Mouse (Mus musculus): ENCODE results near the gene Dhx38. TPM values are rescaled to one million over a fixed set of nuclear protein-coding genes. Genes with fewer than 3 reads are reported as not detected.

Gene Dhx38
- polyA plus RNA-seq, 1 experiment from 2014 or later, result 17.2 TPM

DNA sequence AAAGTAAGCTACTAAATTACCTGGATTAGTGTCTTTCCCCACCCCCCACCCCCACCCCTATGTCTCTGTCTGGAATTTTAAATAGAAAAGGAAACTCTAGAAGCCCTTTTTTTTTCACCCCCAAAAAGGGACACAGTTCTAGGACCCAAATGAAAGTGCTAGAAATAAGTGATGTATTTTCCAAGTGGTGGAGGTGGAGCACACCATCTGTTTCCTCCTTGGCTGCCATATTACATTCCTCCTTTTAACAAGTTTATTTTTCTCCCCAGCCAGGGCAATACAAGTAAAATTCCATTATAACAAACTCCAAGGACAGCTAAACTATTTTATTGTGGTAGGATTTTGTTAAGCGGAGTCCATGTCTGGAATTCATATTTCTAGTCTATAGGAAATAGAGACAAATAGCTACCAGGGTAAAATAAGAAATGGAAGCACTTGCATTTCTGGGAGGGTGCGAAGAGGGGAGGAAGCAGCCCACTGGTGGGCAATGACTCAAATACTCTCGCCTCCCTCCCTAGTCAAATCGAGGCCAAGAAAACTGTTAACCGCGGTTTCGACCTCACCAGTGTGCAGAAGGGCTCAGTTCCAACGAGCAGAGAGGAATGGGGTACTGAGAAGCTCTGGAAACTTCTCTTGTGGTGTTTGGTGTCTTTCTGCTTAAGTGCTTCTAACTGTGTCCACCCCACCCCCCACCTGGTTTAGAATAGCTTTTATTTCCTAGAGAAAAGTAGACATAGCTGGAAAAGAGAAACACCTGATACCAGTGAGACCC is 22.7 kb downstream of the Dhx38 start:
- H3K4me1 ChIP-seq (replicated peaks), result no peaks in the 10 kb centered on the region
- ATAC-seq (ENCODE audit: low FRiP score, low read depth), result no peak
- H3K9me3 ChIP-seq, result no peaks in the 10 kb centered on the region
- no peaks in the 10 kb centered on the region for H3K27me3 ChIP-seq
- 90% methylated on average over 8 of the region's 8 CpGs for WGBS
- H3K36me3 ChIP-seq, result peaks cover 16% of the 10 kb centered on the region
- H3K4me2 ChIP-seq, result no peak overlapping the region
- no peak overlapping the region for H3K4me3 ChIP-seq
- no peak overlapping the region for H3K27ac ChIP-seq (replicated peaks)
- H3K9ac ChIP-seq, result no peak overlapping the region

DNA sequence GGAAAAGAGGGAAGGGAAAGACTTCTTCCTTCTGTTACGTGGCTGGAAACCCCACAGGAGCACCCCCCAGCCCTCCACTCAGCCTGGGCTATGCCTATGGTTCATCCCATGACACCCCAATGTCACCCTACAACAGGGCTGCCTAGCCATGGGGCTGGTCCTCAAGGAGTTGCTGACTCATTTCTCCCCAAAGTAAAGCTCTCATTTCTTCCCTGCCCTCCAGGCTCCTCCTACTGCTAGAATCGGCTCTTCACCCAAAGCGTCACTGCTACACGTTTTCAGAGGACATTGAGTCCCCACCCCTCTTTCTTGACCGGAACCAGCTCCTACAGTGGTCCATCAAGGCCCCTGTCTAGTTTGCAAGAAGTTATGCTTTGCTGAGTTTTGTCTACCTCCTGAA is 23.5 kb downstream of the Dhx38 start:
- H3K4me2 ChIP-seq, result no peak overlapping the region
- no peak for ATAC-seq (ENCODE audit: low FRiP score, low read depth)
- H3K27ac ChIP-seq (replicated peaks), result no peak overlapping the region
- H3K4me1 ChIP-seq (replicated peaks), result no peaks in the 10 kb centered on the region
- peaks cover 9% of the 10 kb centered on the region for H3K36me3 ChIP-seq
- no peaks in the 10 kb centered on the region for H3K9me3 ChIP-seq
- H3K9ac ChIP-seq, result no peak overlapping the region
- no peaks in the 10 kb centered on the region for H3K27me3 ChIP-seq
- 75% methylated on average over 5 of the region's 5 CpGs for WGBS
- H3K4me3 ChIP-seq, result no peak overlapping the region

DNA sequence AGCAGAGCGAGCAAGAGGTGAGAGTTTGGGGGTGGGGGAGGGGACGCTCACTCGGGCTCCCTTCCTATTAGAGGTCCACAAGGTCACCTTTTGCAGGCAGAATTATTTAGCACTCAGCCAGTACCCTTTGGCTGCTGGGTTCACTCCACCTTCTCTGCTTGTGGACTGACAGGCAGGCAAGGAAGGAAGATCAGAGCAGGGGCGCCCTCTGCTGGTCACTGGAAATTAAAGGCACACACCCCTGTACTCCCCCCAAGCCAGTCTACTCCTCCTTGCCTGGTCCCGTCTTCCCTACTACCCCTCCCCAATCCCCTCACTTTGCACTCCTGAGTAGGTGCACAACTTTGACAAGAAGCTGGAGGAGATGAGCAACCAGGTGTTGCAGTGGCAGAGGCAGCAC is 29.0 kb downstream of the Dhx38 start:
- Histone ChIP-seq H3K36me3 (no peaks in the 10 kb centered on the region), H3K4me1 (replicated peaks) (0 out of 2 replicates have a peak, but pooled peaks cover 2% of the 10 kb centered on the region), H3K9ac (no peak overlapping the region), H3K9me3 (no peaks in the 10 kb centered on the region), H3K4me2 (0 out of 2 replicates have a peak overlapping the region, but pooled peaks have one; percentile 19), H3K4me3 (no peak overlapping the region), H3K27me3 (no peaks in the 10 kb centered on the region), H3K27ac (replicated peaks) (peak overlapping the region; percentile 67; the same call in 1 of the 2 replicates)
- WGBS, result 6% methylated on average over 5 of the region's 5 CpGs
- peak; percentile 90 for ATAC-seq (ENCODE audit: low FRiP score, low read depth)

DNA sequence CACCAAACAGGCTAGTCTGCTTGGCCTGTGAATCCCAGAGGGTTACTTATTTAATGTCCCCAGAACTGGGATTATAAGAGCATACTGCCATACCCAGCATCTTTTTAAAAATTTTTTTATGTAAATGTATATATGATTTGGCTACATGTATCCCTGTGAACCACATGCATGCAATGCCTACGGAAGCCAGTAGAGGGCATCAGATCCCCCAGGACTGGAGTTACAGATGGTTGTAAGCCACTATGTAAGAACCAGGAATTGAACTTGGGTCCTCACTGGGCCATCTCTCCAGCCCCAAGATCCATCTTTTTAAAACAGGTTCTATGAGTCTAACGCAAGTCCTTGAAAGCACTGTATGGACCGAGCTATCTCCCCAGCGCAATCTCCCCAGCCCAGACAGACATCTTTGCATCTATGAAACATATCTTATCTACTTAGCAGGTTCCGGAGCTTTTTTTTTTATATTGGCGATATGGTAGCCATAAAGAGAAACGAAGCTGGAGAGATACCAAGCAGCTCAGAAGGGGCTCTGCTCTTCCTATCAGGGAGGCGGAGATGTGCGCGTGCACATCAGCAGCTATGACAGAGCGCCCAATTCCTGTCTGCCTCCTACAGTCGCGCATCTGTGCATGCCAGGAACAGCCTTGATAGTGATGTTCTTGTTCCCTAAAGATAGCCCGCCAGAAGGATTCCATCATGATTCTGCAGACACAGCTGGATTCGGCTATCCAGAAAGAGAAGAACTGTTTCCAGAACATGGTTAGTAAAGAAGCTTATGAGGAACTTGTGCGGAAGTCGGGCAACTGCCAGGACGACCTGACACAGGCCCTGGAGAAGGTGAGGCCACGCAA is 30.3 kb downstream of the Dhx38 start:
- Histone ChIP-seq H3K4me2 (no peak overlapping the region), H3K27ac (replicated peaks) (no peak overlapping the region), H3K9ac (no peak overlapping the region), H3K27me3 (no peaks in the 10 kb centered on the region), H3K9me3 (no peaks in the 10 kb centered on the region), H3K4me1 (replicated peaks) (0 out of 2 replicates have a peak, but pooled peaks cover 2% of the 10 kb centered on the region), H3K36me3 (no peaks in the 10 kb centered on the region), H3K4me3 (no peak overlapping the region)
- 90% methylated on average over 19 of the region's 19 CpGs for WGBS
- no peak for ATAC-seq (ENCODE audit: low FRiP score, low read depth)

DNA sequence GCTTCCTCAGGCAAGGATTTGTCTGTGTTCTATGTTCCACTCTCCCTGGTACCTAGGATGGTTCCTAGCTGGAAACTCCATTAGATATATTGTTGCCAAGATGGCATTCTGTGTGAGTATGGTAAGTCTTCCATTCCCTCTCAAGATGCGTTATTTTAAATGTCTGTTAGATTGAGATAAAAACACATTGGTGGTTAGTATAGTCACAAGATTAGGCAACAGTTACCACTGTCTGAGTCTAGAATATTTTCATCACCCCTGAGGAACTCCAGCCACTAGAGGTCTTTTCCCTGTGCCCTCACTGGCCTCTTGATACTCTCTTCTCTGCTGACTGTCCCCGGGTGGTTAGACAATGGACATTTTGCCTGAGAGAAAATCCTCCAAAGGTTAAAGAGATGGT is 41.7 kb downstream of the Dhx38 start:
- H3K27ac ChIP-seq (replicated peaks), result no peak overlapping the region
- no peak overlapping the region for H3K4me3 ChIP-seq
- H3K4me2 ChIP-seq, result no peak overlapping the region
- H3K36me3 ChIP-seq, result no peaks in the 10 kb centered on the region
- no peak for ATAC-seq (ENCODE audit: low FRiP score, low read depth)
- 82% methylated on average over 2 of the region's 2 CpGs for WGBS
- no peaks in the 10 kb centered on the region for H3K27me3 ChIP-seq
- H3K9me3 ChIP-seq, result no peaks in the 10 kb centered on the region
- no peaks in the 10 kb centered on the region for H3K4me1 ChIP-seq (replicated peaks)
- no peak overlapping the region for H3K9ac ChIP-seq

DNA sequence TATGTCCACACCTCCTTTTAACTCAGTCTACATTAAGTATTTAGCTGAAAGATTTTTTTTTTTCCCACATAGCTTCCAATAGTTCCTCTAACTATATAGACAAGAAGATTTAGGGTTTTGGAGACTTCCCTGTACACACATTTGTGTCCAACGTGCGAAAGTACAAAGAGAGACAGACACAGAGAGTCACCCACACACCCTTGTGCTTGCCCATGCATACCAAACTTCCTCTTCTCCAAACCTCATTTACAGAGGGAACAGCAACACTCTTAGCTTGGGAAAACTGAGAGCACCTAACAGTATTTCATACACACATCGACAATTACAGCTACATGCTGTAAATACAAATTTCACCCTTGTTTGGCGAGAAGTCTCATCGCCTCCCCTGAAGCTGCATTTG is 60.1 kb downstream of the Dhx38 start:
- no peak overlapping the region for H3K27ac ChIP-seq (replicated peaks)
- no peak for ATAC-seq (ENCODE audit: low FRiP score, low read depth)
- H3K4me1 ChIP-seq (replicated peaks), result no peaks in the 10 kb centered on the region
- no peak overlapping the region for H3K4me2 ChIP-seq
- H3K9ac ChIP-seq, result no peak overlapping the region
- H3K9me3 ChIP-seq, result no peaks in the 10 kb centered on the region
- H3K36me3 ChIP-seq, result no peaks in the 10 kb centered on the region
- 91% methylated on average over 5 of the region's 5 CpGs for WGBS
- H3K4me3 ChIP-seq, result no peak overlapping the region
- H3K27me3 ChIP-seq, result no peaks in the 10 kb centered on the region

DNA sequence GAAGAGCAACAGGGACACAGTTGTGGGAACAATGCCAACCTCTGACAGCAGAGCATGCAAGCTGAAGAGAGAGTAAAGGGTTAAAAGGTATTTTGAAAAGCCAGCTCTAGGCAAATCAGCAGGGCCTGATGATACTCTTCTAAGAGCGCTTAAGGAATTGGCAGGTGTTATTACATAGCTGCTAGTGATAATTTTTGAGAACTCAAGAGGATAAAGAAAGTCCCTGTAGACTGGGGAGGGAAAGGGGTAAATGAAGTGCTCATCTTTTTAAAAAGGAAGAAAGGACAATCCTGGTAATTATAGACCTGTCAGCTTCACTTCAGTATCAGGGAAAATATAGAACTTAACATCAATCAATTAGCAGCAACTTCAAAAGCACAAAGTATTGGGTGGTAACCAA is 62.1 kb downstream of the Dhx38 start:
- H3K4me2 ChIP-seq, result no peak overlapping the region
- H3K4me1 ChIP-seq (replicated peaks), result no peaks in the 10 kb centered on the region
- ATAC-seq (ENCODE audit: low FRiP score, low read depth), result no peak
- no peaks in the 10 kb centered on the region for H3K27me3 ChIP-seq
- H3K36me3 ChIP-seq, result no peaks in the 10 kb centered on the region
- no peak overlapping the region for H3K4me3 ChIP-seq
- 72% methylated on average over 1 of the region's 1 CpGs for WGBS
- no peak overlapping the region for H3K9ac ChIP-seq
- no peak overlapping the region for H3K27ac ChIP-seq (replicated peaks)
- H3K9me3 ChIP-seq, result no peaks in the 10 kb centered on the region

DNA sequence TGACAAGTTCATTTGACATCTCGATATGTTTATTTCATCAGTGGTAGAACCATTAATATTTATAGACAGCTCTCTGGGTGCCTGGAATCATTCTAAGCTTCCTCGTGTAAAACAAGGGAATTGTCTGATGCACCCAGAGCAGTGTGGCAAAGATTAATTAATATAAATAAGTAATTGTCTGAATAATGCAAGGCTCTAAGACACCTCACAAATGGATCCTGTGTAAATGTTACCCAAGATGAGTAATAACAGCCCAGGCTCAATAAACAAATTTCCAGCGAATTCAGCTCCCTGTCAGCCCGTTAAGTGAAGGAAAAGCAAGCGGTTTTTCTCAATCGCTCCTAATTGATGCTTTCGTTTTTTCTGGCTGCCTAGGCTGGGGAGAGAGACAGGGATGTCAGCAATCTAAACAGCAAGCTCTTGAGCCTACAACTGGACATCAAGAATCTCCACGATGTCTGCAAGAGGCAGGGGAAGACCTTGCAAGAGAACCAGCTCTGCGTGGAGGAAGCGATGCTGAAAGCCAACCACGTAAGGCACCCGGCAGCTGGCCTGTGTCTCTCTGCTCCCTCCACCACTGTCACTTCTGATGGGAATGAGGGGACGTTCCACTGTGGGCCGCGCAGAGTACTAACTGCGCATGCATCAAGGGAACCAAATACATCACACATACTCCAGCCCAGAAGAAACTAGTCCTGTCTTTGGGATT is 66.5 kb downstream of the Dhx38 start:
- ATAC-seq (ENCODE audit: low FRiP score, low read depth), result no peak
- Histone ChIP-seq H3K27ac (replicated peaks) (no peak overlapping the region), H3K9ac (no peak overlapping the region), H3K4me1 (replicated peaks) (no peaks in the 10 kb centered on the region), H3K9me3 (no peaks in the 10 kb centered on the region), H3K4me3 (no peak overlapping the region), H3K36me3 (no peaks in the 10 kb centered on the region), H3K4me2 (no peak overlapping the region), H3K27me3 (no peaks in the 10 kb centered on the region)
- WGBS, result 76% methylated on average over 16 of the region's 16 CpGs

Other genes with a start within 250 kb of the Dhx38 start
- gene Pmfbp1, start 71.8 kb downstream of the Dhx38 start, polyA plus RNA-seq (2015; fragmentation: Nextera tagmentation; extraction: Ambion mirVana), result 2.1 TPM in 2 replicates
- gene Txnl4b, start within 50 bp of the Dhx38 start, polyA plus RNA-seq (2015; fragmentation: Nextera tagmentation; extraction: Ambion mirVana), result 28.7 and 30.2 TPM in 2 replicates
- 0.51 and 0.93 TPM in 2 replicates for gene Hp, start 13.3 kb upstream of the Dhx38 start, polyA plus RNA-seq (2015; fragmentation: Nextera tagmentation; extraction: Ambion mirVana)
- 30.5 and 31.1 TPM in 2 replicates for gene Dhodh, start 42.8 kb upstream of the Dhx38 start, polyA plus RNA-seq (2015; fragmentation: Nextera tagmentation; extraction: Ambion mirVana)
- 0.14 and 0.21 TPM in 2 replicates for gene Pkd1l3, start 48.7 kb upstream of the Dhx38 start, polyA plus RNA-seq (2015; fragmentation: Nextera tagmentation; extraction: Ambion mirVana)
- gene Ist1, start 127.4 kb upstream of the Dhx38 start, polyA plus RNA-seq (2015; fragmentation: Nextera tagmentation; extraction: Ambion mirVana), result 145 and 148 TPM in 2 replicates
- gene Zfp821, start 139.7 kb upstream of the Dhx38 start, polyA plus RNA-seq (2015; fragmentation: Nextera tagmentation; extraction: Ambion mirVana), result 69.5 and 71.3 TPM in 2 replicates
- gene Atxn1l, start 171.9 kb upstream of the Dhx38 start, polyA plus RNA-seq (2015; fragmentation: Nextera tagmentation; extraction: Ambion mirVana), result 3.8 and 4.1 TPM in 2 replicates
- gene Ap1g1, start 212.7 kb upstream of the Dhx38 start, polyA plus RNA-seq (2015; fragmentation: Nextera tagmentation; extraction: Ambion mirVana), result 46.8 and 50.4 TPM in 2 replicates

Data from hindbrain, embryonic 15.5 days (tissue).